Mouse (Mus musculus): ENCODE measurements around the gene Numbl. TPM values are rescaled to one million over a fixed set of nuclear protein-coding genes. Genes with fewer than 3 reads are reported as not detected.

The Numbl gene
- polyA plus RNA-seq, 2 experiments = 25.2 to 83.6 TPM

DNA sequence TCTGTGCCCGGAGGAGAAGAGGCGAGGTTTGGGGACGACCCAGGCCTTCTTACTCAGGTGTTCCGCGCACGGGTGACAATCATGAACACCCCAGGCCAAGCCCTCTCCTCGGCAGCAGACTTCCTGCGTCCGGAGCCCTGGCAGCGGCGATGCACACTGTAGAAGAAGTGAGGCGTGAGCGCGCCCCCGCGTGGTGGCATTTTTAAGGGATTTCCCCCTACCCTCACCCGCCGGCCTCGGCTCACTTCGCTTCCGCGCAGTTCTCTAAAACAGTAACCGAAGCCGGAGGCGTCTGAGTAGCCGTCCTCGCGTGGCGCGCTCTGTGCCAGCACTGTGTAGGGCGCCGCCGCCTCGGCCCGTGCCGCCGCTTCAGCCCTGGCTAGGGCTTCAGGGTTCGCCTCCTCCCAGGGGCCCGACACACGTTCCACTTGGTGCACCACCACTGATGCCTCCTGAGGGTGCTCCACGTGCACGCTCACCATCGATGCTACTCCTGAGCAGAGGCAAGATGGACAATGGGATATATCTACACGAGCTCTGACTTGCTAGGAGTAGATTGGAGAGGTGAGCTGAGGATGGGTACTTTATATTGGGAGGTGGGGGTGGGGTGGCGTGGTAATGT, 71.2 kb downstream of the Numbl start:
- 8% methylated on average over 38 of the region's 45 CpGs for WGBS
- ATAC-seq (ENCODE audit: low FRiP score, low read depth) = peak; percentile 32; the same call in 1 of the 2 replicates
- H3K9ac ChIP-seq (ENCODE audit: low read depth, low read length, severe bottlenecking) = 0 out of 2 replicates have a peak overlapping the region, but pooled peaks have one; percentile 34

DNA sequence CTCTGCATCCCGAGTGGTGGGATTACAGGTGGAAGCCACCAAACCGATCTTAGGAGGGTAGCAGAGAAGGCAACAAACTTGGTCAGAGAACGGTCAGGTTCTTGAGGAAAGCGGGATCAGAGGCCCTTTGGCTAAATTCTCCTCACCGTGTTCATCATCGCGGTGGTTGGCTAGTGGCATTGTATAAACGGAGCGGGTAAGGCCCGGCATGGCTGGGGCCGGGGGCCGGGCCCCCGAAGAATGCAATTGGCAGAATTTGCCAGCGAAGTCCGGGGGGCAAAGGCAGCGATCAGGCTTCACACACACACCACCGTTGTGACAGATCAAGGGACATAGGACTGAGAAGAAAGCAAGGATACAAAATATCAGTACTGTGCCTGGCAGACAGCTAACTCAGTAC, 71.7 kb downstream of the Numbl start:
- Histone ChIP-seq H3K4me2 (replicated peaks; ENCODE audit: low read depth, low read length, severe bottlenecking) (peak overlapping the region; percentile 94), H3K4me3 (replicated peaks; ENCODE audit: low read length) (peak overlapping the region; percentile 50; the same call in 1 of the 2 replicates), H3K9ac (ENCODE audit: low read depth, low read length, severe bottlenecking) (0 out of 2 replicates have a peak overlapping the region, but pooled peaks have one; percentile 34), H3K27ac (replicated peaks; ENCODE audit: low read depth, low read length) (no peak overlapping the region), H3K4me1 (ENCODE audit: control insufficient read depth, insufficient read depth, low read length) (peaks cover 54% of the 10 kb centered on the region), H3K9me3 (ENCODE audit: control insufficient read depth, low read length) (no peaks in the 10 kb centered on the region), H3K36me3 (ENCODE audit: control insufficient read depth, insufficient read depth, low read length) (peaks cover 5% of the 10 kb centered on the region; the same call in 1 of the 2 replicates), H3K27me3 (ENCODE audit: control insufficient read depth, insufficient read depth, low read length) (peaks cover 77% of the 10 kb centered on the region)
- no peak for DNase-seq (ENCODE audit: low spot score)
- ATAC-seq (ENCODE audit: low FRiP score, low read depth) = no peak
- WGBS = 24% methylated on average over 17 of the region's 17 CpGs
- TF ChIP-seq POLR2A (IDR thresholded peaks at IDR 0.05; ENCODE audit: borderline replicate concordance, extremely low read depth, insufficient read depth, insufficient read length) = no peak

More for the DNA sequence above, 71.2 kb downstream of the Numbl start:
- H3K4me3 ChIP-seq (replicated peaks; ENCODE audit: low read length) = peak overlapping the region; percentile 29
- H3K9me3 ChIP-seq (ENCODE audit: control insufficient read depth, low read length) = no peaks in the 10 kb centered on the region
- H3K27ac ChIP-seq (replicated peaks; ENCODE audit: low read depth, low read length) = no peak overlapping the region
- peaks cover 5% of the 10 kb centered on the region; the same call in 1 of the 2 replicates for H3K36me3 ChIP-seq (ENCODE audit: control insufficient read depth, insufficient read depth, low read length)
- H3K4me1 ChIP-seq (ENCODE audit: control insufficient read depth, insufficient read depth, low read length) = peaks cover 52% of the 10 kb centered on the region
- TF ChIP-seq POLR2A (IDR thresholded peaks at IDR 0.05; ENCODE audit: borderline replicate concordance, extremely low read depth, insufficient read depth, insufficient read length) = no peak
- H3K4me2 ChIP-seq (replicated peaks; ENCODE audit: low read depth, low read length, severe bottlenecking) = peak overlapping the region; percentile 50
- H3K27me3 ChIP-seq (ENCODE audit: control insufficient read depth, insufficient read depth, low read length) = peaks cover 75% of the 10 kb centered on the region
- peak; percentile 91 for DNase-seq (ENCODE audit: low spot score)

DNA sequence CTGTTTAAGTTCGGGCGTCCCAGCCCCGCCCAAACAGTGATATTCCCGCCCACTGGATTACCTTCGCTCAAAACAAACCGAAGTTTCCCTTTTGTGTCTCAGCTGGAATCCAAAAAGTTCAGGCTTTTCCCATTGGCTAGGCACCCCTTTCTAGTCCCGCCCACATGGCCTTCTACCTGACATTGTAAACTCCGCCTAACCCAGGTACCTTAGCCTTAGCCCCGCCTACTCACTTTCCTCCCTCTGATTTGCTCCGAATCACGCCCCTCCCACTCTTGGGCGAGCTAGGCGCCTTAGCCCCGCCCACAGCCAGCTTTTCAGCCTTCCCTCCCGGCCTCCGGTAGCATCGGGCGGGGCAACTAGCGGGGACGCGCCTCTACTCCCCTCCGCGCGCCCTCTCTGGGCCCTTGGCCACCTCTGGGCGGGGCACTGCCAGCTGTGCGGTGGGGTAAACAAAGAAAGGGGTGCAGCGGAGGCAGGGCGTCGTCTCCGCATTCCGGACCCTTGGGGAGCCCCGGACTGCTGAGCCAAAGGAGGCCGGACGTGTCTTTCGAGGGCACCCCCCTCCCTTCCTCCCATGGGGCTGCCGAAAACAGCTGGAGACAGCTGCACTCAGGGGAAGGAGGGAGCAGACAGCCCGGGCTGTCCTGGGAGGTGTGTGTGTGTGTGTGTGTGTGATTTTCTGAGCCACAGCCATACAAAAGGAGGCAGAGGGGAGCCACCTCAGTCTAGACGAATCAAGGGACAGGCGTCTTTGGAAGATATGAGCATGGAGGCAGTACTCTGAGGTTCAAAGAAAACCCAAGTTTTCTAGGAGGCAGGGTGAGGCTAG, 72.7 kb downstream of the Numbl start:
- Histone ChIP-seq H3K4me1 (ENCODE audit: control insufficient read depth, insufficient read depth, low read length) (peaks cover 49% of the 10 kb centered on the region), H3K4me2 (replicated peaks; ENCODE audit: low read depth, low read length, severe bottlenecking) (peak overlapping the region; percentile 94), H3K36me3 (ENCODE audit: control insufficient read depth, insufficient read depth, low read length) (peaks cover 5% of the 10 kb centered on the region; the same call in 1 of the 2 replicates), H3K4me3 (replicated peaks; ENCODE audit: low read length) (peak overlapping the region; percentile 50), H3K27me3 (ENCODE audit: control insufficient read depth, insufficient read depth, low read length) (peaks cover 77% of the 10 kb centered on the region), H3K9me3 (ENCODE audit: control insufficient read depth, low read length) (no peaks in the 10 kb centered on the region), H3K9ac (ENCODE audit: low read depth, low read length, severe bottlenecking) (peak overlapping the region; percentile 40; the same call in 1 of the 2 replicates), H3K27ac (replicated peaks; ENCODE audit: low read depth, low read length) (no peak overlapping the region; the same call in 1 of the 2 replicates)
- peak; percentile 58 for ATAC-seq (ENCODE audit: low FRiP score, low read depth)
- no peak for TF ChIP-seq POLR2A (IDR thresholded peaks at IDR 0.05; ENCODE audit: borderline replicate concordance, extremely low read depth, insufficient read depth, insufficient read length)
- DNase-seq (ENCODE audit: low spot score) = peak; percentile 93
- under 1% methylated on average over 39 of the region's 39 CpGs for WGBS

DNA sequence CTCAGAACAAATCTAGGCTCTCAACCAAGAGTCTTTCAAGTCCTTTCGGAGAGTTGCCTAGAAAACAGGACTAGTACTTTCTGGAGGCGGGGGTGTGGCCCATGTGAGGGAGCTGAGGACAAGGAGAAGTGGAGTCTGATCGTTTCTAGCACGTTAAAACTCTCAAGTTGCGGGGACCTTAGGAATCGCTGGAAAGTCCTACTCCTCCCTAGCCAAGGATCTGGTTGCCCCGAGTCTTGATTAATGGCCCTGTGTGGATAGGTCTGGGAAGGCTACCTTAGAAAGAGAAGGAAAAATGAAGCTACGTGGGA, 73.3 kb downstream of the Numbl start:
- peaks cover 72% of the 10 kb centered on the region for H3K27me3 ChIP-seq (ENCODE audit: control insufficient read depth, insufficient read depth, low read length)
- H3K4me3 ChIP-seq (replicated peaks; ENCODE audit: low read length) = peak overlapping the region; percentile 50
- peak overlapping the region; percentile 94 for H3K4me2 ChIP-seq (replicated peaks; ENCODE audit: low read depth, low read length, severe bottlenecking)
- 3% methylated on average over 8 of the region's 8 CpGs for WGBS
- peaks cover 5% of the 10 kb centered on the region; the same call in 1 of the 2 replicates for H3K36me3 ChIP-seq (ENCODE audit: control insufficient read depth, insufficient read depth, low read length)
- no peak for DNase-seq (ENCODE audit: low spot score)
- TF ChIP-seq POLR2A (IDR thresholded peaks at IDR 0.05; ENCODE audit: borderline replicate concordance, extremely low read depth, insufficient read depth, insufficient read length) = no peak
- H3K9me3 ChIP-seq (ENCODE audit: control insufficient read depth, low read length) = no peaks in the 10 kb centered on the region
- peaks cover 46% of the 10 kb centered on the region for H3K4me1 ChIP-seq (ENCODE audit: control insufficient read depth, insufficient read depth, low read length)
- ATAC-seq (ENCODE audit: low FRiP score, low read depth) = no peak
- no peak overlapping the region; the same call in 1 of the 2 replicates for H3K27ac ChIP-seq (replicated peaks; ENCODE audit: low read depth, low read length)
- 0 out of 2 replicates have a peak overlapping the region, but pooled peaks have one; percentile 40 for H3K9ac ChIP-seq (ENCODE audit: low read depth, low read length, severe bottlenecking)

Other genes starting within 250 kb of the Numbl start
- gene Cyp2a12, start 229.4 kb upstream of the Numbl start, polyA plus RNA-seq (2012; rRNA removed) = 0.05 TPM in 1 of 2 replicates, not detected in the other
- gene Cyp2a12, start 229.4 kb upstream of the Numbl start, polyA plus RNA-seq (2014; fragmentation: Nextera tagmentation; extraction: Ambion mirVana) = not detected in 2 replicates
- 0.11 and 0.31 TPM in 2 replicates for gene Cyp2f2, start 138.5 kb upstream of the Numbl start, polyA plus RNA-seq (2012; rRNA removed)
- gene Cyp2f2, start 138.5 kb upstream of the Numbl start, polyA plus RNA-seq (2014; fragmentation: Nextera tagmentation; extraction: Ambion mirVana) = 0.14 TPM in 1 of 2 replicates, not detected in the other
- gene Cyp2t4, start 104.7 kb upstream of the Numbl start, polyA plus RNA-seq (2012; rRNA removed) = not detected in 2 replicates
- not detected in 2 replicates for gene Cyp2t4, start 104.7 kb upstream of the Numbl start, polyA plus RNA-seq (2014; fragmentation: Nextera tagmentation; extraction: Ambion mirVana)
- gene Egln2, start 91.6 kb upstream of the Numbl start, polyA plus RNA-seq (2012; rRNA removed) = 88.3 and 96.4 TPM in 2 replicates
- 41.9 and 49.2 TPM in 2 replicates for gene Egln2, start 91.6 kb upstream of the Numbl start, polyA plus RNA-seq (2014; fragmentation: Nextera tagmentation; extraction: Ambion mirVana)
- gene Rab4b, start 79.5 kb upstream of the Numbl start, polyA plus RNA-seq (2012; rRNA removed) = 78.3 and 93.5 TPM in 2 replicates
- gene Rab4b, start 79.5 kb upstream of the Numbl start, polyA plus RNA-seq (2014; fragmentation: Nextera tagmentation; extraction: Ambion mirVana) = 61.5 and 70.9 TPM in 2 replicates
- gene Gm21983, start 77.3 kb upstream of the Numbl start, polyA plus RNA-seq (2012; rRNA removed) = 5.2 and 9.0 TPM in 2 replicates
- gene Gm21983, start 77.3 kb upstream of the Numbl start, polyA plus RNA-seq (2014; fragmentation: Nextera tagmentation; extraction: Ambion mirVana) = 0.58 and 0.62 TPM in 2 replicates
- 193 and 236 TPM in 2 replicates for gene Mia, start 77.3 kb upstream of the Numbl start, polyA plus RNA-seq (2012; rRNA removed)
- gene Mia, start 77.3 kb upstream of the Numbl start, polyA plus RNA-seq (2014; fragmentation: Nextera tagmentation; extraction: Ambion mirVana) = 147 and 156 TPM in 2 replicates
- gene BC024978, start 62.7 kb upstream of the Numbl start, polyA plus RNA-seq (2012; rRNA removed) = 12.9 and 14.7 TPM in 2 replicates
- 3.6 TPM in 2 replicates for gene BC024978, start 62.7 kb upstream of the Numbl start, polyA plus RNA-seq (2014; fragmentation: Nextera tagmentation; extraction: Ambion mirVana)
- 385 and 386 TPM in 2 replicates for gene Snrpa, start 62.2 kb upstream of the Numbl start, polyA plus RNA-seq (2012; rRNA removed)
- 250 and 267 TPM in 2 replicates for gene Snrpa, start 62.2 kb upstream of the Numbl start, polyA plus RNA-seq (2014; fragmentation: Nextera tagmentation; extraction: Ambion mirVana)
- gene Itpkc, start 29.8 kb upstream of the Numbl start, polyA plus RNA-seq (2012; rRNA removed) = 13.0 and 15.5 TPM in 2 replicates
- gene Itpkc, start 29.8 kb upstream of the Numbl start, polyA plus RNA-seq (2014; fragmentation: Nextera tagmentation; extraction: Ambion mirVana) = 9.6 and 11.5 TPM in 2 replicates
- 43.4 and 58.3 TPM in 2 replicates for gene Coq8b, start 25.4 kb upstream of the Numbl start, polyA plus RNA-seq (2012; rRNA removed)
- gene Coq8b, start 25.4 kb upstream of the Numbl start, polyA plus RNA-seq (2014; fragmentation: Nextera tagmentation; extraction: Ambion mirVana) = 15.5 and 16.5 TPM in 2 replicates
- gene Ltbp4, start 79.3 kb downstream of the Numbl start, polyA plus RNA-seq (2012; rRNA removed) = 86.0 and 107 TPM in 2 replicates
- 54.3 and 57.1 TPM in 2 replicates for gene Ltbp4, start 79.3 kb downstream of the Numbl start, polyA plus RNA-seq (2014; fragmentation: Nextera tagmentation; extraction: Ambion mirVana)
- gene Shkbp1, start 97.6 kb downstream of the Numbl start, polyA plus RNA-seq (2012; rRNA removed) = 58.7 and 80.6 TPM in 2 replicates
- 30.5 and 35.5 TPM in 2 replicates for gene Shkbp1, start 97.6 kb downstream of the Numbl start, polyA plus RNA-seq (2014; fragmentation: Nextera tagmentation; extraction: Ambion mirVana)
- 0.32 TPM in 1 of 2 replicates, not detected in the other for gene Gm20479, start 99.0 kb downstream of the Numbl start, polyA plus RNA-seq (2012; rRNA removed)
- not detected in 2 replicates for gene Gm20479, start 99.0 kb downstream of the Numbl start, polyA plus RNA-seq (2014; fragmentation: Nextera tagmentation; extraction: Ambion mirVana)
- gene Sptbn4, start 189.3 kb downstream of the Numbl start, polyA plus RNA-seq (2012; rRNA removed) = 0.60 and 0.64 TPM in 2 replicates
- 0.15 TPM in 2 replicates for gene Sptbn4, start 189.3 kb downstream of the Numbl start, polyA plus RNA-seq (2014; fragmentation: Nextera tagmentation; extraction: Ambion mirVana)
- 44.8 and 49.5 TPM in 2 replicates for gene Blvrb, start 189.5 kb downstream of the Numbl start, polyA plus RNA-seq (2012; rRNA removed)
- gene Blvrb, start 189.5 kb downstream of the Numbl start, polyA plus RNA-seq (2014; fragmentation: Nextera tagmentation; extraction: Ambion mirVana) = 60.8 and 61.2 TPM in 2 replicates
- 31.3 and 32.1 TPM in 2 replicates for gene Sertad3, start 215.3 kb downstream of the Numbl start, polyA plus RNA-seq (2012; rRNA removed)
- gene Sertad3, start 215.3 kb downstream of the Numbl start, polyA plus RNA-seq (2014; fragmentation: Nextera tagmentation; extraction: Ambion mirVana) = 31.5 and 32.4 TPM in 2 replicates
- 23.3 and 28.0 TPM in 2 replicates for gene Sertad1, start 228.5 kb downstream of the Numbl start, polyA plus RNA-seq (2012; rRNA removed)
- 34.2 and 39.4 TPM in 2 replicates for gene Sertad1, start 228.5 kb downstream of the Numbl start, polyA plus RNA-seq (2014; fragmentation: Nextera tagmentation; extraction: Ambion mirVana)
- gene Prx, start 240.9 kb downstream of the Numbl start, polyA plus RNA-seq (2012; rRNA removed) = 6.3 and 6.6 TPM in 2 replicates
- gene Prx, start 240.9 kb downstream of the Numbl start, polyA plus RNA-seq (2014; fragmentation: Nextera tagmentation; extraction: Ambion mirVana) = 2.1 and 2.5 TPM in 2 replicates